Mouse (Mus musculus): ENCODE measurements around the gene Aldh1a2.

The Aldh1a2 gene

GRCm38 (mm10) chr9:71216036-71216995, 727 bp downstream of the Aldh1a2 start:
- peak; percentile 44 for DNase-seq (ENCODE audit: low spot score)

GRCm38 (mm10) chr9:71216996-71217792, 1.6 kb downstream of the Aldh1a2 start:
- no peak for DNase-seq (ENCODE audit: low spot score)

- DNase-seq (ENCODE audit: low spot score) = no peak
These were observed 2.2 kb downstream of the Aldh1a2 start for GRCm38 (mm10) chr9:71217793-71218095.

DNA sequence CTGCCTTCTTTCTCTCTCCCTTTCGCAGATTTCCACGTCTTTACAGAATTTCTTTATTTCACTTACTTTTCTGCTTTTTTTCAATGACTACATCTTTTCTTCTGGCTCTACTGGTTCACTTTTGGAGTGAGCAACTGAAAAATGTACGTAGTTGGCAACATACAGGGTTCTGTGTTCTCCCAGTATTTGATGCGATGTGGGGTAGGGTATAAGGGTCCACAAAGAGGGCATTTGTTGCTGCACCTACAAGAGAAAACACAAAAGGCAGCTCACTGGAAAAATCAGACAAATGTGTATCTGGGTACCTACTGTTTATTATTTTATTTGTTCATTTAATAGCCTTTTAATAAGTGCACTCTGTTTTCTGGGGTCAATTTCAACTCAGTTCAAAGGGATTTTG, 3.6 kb downstream of the Aldh1a2 start:
- no peak for DNase-seq (ENCODE audit: low spot score)

DNA sequence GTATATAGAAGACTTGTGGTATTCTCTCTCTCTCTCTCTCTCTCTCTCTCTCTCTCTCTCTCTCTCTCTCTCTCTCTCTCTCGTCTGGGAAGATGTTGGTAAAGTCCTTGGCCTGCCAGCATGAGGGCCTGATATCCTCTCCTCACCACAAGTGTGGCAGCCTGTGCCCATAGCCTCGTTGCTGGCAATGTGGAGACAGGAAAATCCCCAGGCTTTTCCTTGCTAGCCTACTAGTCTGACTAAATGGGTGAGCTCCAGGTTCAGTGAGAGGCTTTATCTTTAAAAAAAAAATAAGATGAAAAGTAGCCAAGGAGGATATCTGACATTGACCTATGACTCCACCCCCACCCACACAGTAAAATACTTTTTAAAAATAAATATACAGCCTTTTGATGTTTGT, 4.8 kb downstream of the Aldh1a2 start:
- DNase-seq (ENCODE audit: low spot score) = no peak

DNA sequence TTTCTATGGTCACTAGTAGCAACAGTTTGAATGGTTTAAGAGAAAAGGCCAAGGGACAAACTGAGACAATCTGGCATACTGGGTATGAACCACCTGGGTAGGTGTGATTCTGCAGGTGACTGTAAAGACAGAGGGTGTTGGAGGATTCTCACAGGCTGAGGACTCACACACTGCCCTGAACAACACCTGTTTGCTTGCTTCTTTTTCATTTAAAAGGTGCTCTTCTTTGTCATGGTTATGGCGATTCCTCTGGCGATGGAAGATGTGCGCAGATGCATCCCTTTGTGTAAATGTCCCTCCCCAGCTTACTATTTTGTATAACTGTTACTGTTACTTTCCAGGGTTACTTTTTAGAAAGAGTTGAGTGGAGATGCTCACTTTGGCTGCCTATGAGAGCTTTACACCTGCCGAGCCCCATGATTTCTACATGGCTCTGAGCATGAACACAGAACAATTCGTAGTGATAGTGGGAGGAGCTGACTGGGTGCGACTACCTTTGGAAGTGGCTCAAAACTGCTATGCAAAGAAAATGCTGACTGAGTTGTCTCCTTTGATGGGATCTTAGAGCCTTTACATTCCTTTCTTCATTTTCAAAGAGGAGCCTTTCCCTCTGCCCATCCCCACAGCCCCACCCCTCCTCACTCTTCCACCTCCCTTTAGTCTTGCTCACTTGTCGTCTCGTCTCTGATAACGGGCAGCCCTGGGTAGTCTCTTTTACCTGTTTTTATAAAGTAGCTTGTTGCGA, 11.8 kb downstream of the Aldh1a2 start:
- no peak for DNase-seq (ENCODE audit: low spot score)

GRCm38 (mm10) chr9:71230011-71230410, 14.4 kb downstream of the Aldh1a2 start:
- no peak for DNase-seq (ENCODE audit: low spot score)

GRCm38 (mm10) chr9:71236540-71236939, 21.0 kb downstream of the Aldh1a2 start:
- no peak for DNase-seq (ENCODE audit: low spot score)

DNA sequence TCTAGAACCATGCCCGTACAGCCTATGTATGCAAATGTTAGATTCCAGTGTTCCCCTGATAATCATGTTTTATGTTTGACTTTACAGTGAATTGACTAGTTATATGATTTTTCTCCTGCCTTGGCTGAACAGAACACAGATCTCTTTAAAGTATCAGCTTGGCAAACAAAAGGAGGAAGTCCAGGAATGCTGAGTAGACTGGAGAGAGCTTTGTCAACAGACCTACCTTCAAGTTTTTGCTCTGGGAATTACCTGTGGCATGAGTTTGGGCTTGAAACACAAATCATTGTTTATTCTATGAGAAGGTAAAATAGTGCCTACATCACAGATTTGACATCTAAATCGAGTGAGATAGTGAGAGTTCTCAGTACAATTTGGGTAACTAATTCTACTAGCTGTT, 24.3 kb downstream of the Aldh1a2 start:
- no peak for DNase-seq (ENCODE audit: low spot score)

- DNase-seq (ENCODE audit: low spot score) = no peak
These were observed 26.2 kb downstream of the Aldh1a2 start for GRCm38 (mm10) chr9:71241515-71242411.

- DNase-seq (ENCODE audit: low spot score) = no peak
These were observed 26.8 kb downstream of the Aldh1a2 start for GRCm38 (mm10) chr9:71242412-71242781.

DNA sequence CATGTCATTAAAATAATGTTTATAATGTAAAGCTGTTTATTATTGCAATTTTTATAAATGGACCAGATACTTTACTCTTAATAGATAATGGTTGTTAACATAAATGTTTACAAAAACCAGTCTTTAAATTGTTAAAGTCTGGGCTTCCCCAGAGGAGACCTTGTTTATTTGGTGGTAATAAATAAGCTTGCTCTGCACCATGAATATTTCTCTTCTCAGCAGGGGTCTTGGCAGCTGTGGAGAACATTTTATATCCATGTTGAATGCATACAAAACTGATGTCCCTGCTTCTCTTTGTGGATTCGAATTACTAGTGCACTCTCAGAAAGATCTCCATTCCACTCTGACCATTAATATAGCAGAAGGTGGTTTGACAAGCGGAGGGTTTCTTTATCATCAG, 38.8 kb downstream of the Aldh1a2 start:
- no peak for DNase-seq (ENCODE audit: low spot score)

DNA sequence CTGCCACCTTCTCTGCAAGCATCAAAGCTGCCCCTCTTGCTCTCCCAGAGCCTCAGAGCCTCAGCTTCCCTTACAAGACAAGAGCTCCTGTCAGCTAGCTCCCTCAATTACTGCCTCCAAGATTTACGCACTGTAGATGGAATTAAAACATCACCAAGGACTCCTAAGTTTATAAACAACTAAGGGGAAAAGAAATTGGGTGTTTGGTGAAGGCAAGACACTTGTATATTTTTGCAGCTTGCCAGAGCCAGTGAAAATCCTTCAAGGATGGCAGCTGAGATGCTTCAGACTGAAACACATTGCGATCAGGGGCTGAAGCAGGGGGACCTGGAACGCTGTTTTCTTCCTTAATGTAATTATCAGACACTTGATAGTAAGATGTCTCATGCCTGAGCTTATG, 47.1 kb downstream of the Aldh1a2 start:
- no peak for DNase-seq (ENCODE audit: low spot score)

DNA sequence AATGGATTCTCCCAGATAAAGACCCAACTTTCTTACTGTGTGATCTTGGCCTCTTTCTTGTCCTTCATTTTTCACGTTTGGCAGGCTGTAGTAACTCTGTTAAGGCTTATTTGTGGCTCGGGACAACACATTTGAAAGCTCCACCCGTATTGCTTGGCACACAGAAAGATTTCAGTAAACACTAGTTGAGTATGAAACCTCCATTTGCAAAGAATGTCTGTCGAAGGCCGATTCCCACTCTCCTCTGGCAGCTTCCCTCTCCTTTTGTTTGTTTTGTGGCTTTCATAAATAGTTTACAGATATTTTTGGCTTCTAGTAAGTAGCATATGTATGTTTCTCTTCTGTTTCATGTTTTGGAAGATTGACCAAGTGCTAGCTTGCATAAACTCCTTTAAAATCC, 54.1 kb downstream of the Aldh1a2 start:
- DNase-seq (ENCODE audit: low spot score) = no peak

- no peak for DNase-seq (ENCODE audit: low spot score)
These were observed 54.6 kb downstream of the Aldh1a2 start for GRCm38 (mm10) chr9:71270205-71270604.

DNA sequence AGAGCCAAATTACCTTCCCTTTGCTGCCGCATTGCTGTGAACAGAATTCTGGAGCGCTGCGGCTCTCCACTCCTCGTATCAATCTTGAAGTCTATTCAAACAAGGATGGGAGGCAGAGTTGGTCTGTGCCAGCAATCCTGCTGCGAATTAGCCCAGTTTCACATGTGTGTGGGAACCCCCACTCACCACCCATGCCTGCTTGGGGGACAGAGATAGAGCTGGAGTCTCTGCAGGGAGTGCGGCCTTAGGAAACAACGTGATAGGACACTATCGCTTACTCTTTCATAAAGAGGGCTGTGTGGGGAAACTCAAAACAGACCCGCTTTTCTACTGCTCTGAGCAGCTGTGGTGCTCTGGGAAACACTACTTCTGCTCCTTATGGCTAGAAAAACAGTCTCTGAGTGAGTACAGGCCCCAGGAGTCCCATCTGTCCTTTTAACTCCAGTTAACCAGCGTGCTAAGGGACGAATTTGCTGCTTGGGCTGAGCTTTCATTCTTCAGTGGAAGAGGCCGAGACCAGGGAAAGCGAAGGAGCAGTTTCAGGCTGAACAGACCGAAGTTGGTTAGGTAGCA, 60.6 kb downstream of the Aldh1a2 start:
- DNase-seq (ENCODE audit: low spot score) = peak; percentile 23

DNA sequence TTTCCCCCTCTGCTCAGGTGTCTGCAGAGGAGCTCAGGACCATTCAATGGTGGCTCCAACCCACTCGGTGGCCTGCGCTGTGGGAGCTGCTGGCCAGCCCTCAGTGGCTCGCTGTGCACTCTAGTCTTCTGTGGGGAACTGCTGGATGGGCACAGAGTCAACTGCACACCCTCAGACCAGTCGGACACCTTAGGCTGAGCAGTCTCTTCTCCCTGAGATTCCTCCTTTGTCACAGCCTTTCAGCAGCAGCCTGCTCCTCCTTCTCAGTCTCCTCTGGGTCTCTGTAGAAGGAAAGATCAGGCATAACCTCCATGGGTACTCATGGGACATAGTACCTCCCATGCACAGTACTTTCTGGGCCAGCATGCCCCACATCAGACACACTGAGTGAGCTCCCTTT, 63.2 kb downstream of the Aldh1a2 start:
- no peak for DNase-seq (ENCODE audit: low spot score)

DNA sequence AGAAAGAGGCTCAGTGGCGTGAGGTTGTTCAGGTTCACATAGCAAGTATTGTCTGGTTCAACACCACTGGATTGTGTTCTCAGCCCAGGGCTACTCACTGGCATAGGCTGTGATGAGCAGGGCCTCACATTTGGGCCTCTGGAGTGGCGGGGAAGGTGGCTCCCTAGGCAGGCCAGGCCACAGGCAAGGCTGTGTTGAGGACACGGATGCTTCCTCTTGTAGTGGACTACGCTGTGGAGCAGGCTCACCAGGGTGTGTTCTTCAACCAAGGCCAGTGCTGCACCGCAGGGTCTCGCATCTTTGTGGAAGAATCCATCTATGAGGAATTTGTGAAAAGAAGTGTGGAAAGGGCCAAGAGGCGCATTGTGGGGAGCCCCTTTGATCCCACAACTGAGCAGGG, 67.6 kb downstream of the Aldh1a2 start:
- DNase-seq (ENCODE audit: low spot score) = no peak

GRCm38 (mm10) chr9:71285231-71285630, 69.6 kb downstream of the Aldh1a2 start:
- no peak for DNase-seq (ENCODE audit: low spot score)

GRCm38 (mm10) chr9:71286420-71286819, 70.8 kb downstream of the Aldh1a2 start:
- DNase-seq (ENCODE audit: low spot score) = no peak

DNA sequence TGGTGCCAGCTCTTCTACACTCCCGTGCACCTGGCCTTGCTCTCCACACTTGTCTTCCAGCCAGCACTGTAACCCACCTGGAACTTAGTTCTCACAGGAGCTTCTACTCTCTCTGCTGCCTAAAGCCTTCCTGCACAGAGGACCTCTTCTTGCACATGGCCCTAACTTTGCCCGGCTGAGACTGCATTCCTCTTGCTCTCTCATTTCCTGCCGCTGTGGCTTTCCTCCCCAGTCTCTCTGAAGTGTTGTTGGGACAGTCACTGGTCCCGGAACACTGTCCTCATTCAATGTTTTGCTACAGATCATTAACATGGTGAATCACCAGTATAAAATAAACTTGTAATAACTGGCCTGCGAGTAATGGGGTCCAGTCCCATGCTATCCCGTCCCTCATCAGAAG, 73.1 kb downstream of the Aldh1a2 start:
- no peak for DNase-seq (ENCODE audit: low spot score)

Data from testis, postnatal 14 days (tissue).